Mouse (Mus musculus): ENCODE measurements around the gene Grm5.
A peak's percentile ranks its signal among the peaks of the same experiment; 100 is the strongest.

Gene Grm5

GRCm38 (mm10) chr7:87846082-87846481 lies 262.1 kb downstream of the Grm5 start:
- DNase-seq (ENCODE audit: low read depth, low spot score), result no peak

GRCm38 (mm10) chr7:87925956-87926355 lies 342.0 kb downstream of the Grm5 start:
- no peak for DNase-seq (ENCODE audit: low read depth, low spot score)

- DNase-seq (ENCODE audit: low read depth, low spot score), result no peak
These were observed 353.4 kb downstream of the Grm5 start for GRCm38 (mm10) chr7:87937415-87937814.

DNA sequence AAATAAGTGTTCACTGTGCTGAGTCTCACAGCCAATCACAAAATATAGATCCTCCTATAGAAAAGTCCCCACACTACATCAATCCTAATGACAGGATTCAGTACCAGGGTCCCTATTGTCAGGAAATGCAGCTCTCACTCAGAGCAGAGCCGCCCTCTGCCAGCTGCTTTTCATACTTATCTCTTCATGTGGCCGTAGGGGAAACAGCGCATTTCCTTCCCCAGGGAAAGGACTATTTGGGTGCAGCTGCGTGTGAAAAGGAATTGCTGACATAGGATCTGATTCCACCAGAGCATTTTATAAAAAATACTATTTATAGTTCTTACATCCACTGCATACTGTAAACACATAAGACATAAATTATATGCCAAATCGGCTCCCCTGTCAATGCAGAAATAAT lies 354.3 kb downstream of the Grm5 start:
- DNase-seq (ENCODE audit: low read depth, low spot score), result no peak

- DNase-seq (ENCODE audit: low read depth, low spot score), result no peak
These were observed 366.2 kb downstream of the Grm5 start for GRCm38 (mm10) chr7:87950205-87950604.

DNA sequence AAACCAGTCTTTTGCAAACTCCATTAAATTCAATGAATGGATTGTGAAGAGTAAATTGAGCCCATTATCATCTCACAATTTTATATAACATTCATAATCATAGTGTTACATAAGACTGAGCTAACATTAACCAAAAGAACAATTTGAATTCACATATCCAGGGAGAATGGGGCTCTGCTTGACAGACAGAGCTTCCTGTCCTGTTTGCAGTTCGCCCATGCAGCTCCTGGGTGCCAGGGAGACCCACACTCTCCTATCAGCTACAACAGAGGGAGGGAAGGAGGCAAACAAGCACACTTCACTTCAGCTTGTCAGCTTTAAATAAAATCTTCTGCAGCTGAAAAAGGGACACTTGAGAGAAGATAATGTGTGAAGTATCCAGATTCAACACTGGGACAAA lies 389.2 kb downstream of the Grm5 start:
- DNase-seq (ENCODE audit: low read depth, low spot score), result no peak

DNA sequence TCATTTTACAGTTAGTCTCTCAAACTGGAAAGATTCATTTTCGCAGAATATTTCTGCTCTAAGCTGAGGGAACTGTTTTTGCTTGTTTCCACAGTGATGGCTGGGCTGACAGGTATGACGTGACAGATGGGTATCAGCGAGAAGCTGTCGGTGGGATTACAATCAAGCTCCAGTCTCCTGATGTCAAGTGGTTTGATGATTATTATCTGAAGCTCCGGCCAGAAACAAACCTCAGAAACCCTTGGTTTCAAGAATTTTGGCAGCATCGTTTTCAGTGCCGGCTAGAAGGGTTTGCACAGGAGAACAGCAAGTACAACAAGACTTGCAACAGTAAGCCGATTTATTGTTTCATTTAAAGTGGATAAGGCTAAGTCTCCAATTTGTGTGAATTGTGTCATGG lies 391.1 kb downstream of the Grm5 start:
- DNase-seq (ENCODE audit: low read depth, low spot score), result no peak

- DNase-seq (ENCODE audit: low read depth, low spot score), result no peak
These were observed 399.5 kb downstream of the Grm5 start for GRCm38 (mm10) chr7:87983494-87983893.

DNA sequence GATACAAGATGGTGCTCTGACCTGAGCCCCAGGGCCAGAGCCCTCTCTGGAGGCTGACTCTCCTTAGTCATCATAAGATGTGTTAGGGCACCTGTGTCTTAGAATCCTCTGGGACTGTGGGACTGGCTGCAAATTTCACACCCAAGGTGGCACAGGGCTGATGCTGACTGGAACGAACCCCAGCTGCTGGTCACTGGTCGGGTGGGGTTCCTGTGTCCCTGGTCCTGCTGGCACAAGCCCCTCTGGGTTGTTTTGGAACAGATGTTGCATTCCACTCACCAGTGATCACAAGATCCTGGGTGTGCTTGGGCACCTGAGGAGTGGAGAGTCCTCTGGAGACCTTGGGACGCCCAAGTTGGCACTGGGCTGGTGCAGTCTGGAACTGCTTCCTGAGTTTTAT lies 430.5 kb downstream of the Grm5 start:
- no peak for DNase-seq (ENCODE audit: low read depth, low spot score)

DNA sequence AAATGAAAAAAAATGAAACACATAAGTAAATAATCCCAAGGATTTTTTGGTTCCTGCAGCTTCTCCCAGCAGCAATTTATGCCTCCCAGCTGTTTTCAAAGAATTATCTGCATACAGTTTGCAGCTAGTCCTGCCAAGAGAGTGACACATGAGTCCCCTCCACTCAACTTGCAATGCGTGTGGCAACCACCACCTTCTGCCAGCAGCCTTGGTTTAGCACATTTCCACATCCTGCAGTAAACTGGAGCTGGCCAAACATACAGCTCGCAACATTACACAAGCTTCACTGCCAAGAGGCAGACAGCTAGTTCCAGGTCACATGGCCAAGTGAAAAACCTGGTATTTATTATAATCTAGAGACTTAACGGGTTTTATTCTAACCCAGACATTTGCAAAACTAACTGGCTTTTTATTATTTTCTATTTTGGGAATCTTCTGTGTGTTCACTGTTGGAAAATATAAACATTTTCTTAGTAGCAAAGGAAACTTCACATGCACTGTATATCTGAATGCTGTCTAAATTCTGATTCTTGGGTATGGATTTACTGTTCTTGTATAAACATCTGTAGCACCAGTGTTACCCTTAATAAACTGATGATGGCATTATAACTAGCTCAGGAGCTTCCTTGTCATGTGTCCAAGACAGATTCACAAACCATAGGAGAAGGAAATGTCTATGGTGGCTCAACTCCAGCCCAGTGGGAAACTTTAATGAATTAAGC lies 443.6 kb downstream of the Grm5 start:
- no peak for DNase-seq (ENCODE audit: low read depth, low spot score)

- no peak for DNase-seq (ENCODE audit: low read depth, low spot score)
These were observed 463.4 kb downstream of the Grm5 start for GRCm38 (mm10) chr7:88047366-88047765.

DNA sequence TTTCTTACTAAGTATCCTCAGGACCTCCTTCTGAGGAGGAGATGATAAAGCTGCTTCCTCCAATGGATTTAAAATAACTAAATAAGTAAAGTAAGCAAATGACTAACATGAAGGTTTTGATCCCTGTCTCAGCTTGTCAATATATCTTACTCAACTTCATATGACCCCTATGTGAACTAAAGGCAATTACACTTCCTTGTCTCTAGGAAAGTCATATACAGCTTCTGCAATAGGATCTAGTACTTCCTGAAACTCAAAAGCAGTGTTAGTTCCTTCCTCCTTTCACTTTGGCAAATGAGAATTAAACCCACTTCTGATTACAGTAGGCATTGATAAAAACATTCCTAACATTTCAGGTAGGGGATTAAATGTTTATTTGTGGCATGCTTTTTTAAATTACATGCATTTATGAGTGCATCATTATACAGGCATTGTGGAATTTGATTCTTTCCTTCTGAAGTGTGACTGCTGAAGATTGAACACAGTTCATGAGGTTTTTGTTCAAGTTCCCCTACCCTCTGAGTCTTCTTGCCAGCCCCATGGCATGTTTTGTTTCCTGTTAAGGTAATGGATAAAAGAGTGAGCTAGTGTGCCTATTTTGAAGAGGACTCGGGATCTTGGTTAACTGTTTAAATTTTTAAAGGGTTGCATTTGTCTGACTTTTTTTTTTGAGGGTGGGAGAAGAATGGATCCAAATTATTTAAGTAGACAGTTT lies 470.4 kb downstream of the Grm5 start:
- DNase-seq (ENCODE audit: low read depth, low spot score), result no peak

DNA sequence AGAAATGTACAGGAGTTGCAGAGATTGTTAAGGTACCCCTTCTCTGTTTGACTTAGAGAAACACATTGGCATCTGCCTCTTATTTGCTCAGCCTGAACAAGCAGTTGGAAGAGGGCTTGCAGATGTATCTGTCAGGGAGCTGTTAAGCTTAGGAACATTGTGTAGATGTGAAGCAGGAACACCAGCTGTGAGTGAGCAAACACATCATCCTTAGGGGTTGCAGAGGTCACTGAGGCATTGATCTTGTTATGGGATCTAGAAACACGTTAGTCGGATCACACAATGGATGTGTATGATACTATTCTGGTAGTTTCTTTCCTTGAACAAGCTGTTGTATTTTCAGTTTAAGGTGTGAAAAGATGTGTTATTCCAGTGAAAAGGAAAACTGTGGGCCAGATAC lies 472.5 kb downstream of the Grm5 start:
- no peak for DNase-seq (ENCODE audit: low read depth, low spot score)

DNA sequence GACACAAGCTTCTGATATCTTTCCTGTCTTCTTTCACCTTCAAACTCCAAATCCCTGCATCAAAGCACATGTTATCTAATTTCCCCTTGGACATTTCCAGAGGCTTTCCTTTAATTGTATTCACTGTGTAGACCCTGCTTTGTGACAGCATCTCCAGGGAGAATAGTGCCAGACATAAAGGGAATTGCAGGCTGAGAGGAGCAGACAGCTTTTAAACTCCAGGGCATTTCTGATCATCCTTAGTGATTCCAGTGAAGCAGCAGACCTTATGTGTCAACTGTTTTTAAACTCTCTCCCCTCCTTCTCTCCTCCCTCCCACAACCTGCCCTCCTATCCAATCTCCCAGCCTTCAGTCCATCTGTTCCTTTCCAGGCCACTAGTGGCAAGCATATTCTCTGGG lies 507.1 kb downstream of the Grm5 start:
- no peak for DNase-seq (ENCODE audit: low read depth, low spot score)

GRCm38 (mm10) chr7:88096536-88097107 lies 512.7 kb downstream of the Grm5 start:
- DNase-seq (ENCODE audit: low read depth, low spot score), result no peak

GRCm38 (mm10) chr7:88097715-88098114 lies 513.7 kb downstream of the Grm5 start:
- DNase-seq (ENCODE audit: low read depth, low spot score), result peak; percentile 74

- DNase-seq (ENCODE audit: low read depth, low spot score), result no peak
These were observed 532.9 kb downstream of the Grm5 start for GRCm38 (mm10) chr7:88116724-88117409.

GRCm38 (mm10) chr7:88128080-88128848 lies 544.3 kb downstream of the Grm5 start:
- DNase-seq (ENCODE audit: low read depth, low spot score), result peak; percentile 17

DNA sequence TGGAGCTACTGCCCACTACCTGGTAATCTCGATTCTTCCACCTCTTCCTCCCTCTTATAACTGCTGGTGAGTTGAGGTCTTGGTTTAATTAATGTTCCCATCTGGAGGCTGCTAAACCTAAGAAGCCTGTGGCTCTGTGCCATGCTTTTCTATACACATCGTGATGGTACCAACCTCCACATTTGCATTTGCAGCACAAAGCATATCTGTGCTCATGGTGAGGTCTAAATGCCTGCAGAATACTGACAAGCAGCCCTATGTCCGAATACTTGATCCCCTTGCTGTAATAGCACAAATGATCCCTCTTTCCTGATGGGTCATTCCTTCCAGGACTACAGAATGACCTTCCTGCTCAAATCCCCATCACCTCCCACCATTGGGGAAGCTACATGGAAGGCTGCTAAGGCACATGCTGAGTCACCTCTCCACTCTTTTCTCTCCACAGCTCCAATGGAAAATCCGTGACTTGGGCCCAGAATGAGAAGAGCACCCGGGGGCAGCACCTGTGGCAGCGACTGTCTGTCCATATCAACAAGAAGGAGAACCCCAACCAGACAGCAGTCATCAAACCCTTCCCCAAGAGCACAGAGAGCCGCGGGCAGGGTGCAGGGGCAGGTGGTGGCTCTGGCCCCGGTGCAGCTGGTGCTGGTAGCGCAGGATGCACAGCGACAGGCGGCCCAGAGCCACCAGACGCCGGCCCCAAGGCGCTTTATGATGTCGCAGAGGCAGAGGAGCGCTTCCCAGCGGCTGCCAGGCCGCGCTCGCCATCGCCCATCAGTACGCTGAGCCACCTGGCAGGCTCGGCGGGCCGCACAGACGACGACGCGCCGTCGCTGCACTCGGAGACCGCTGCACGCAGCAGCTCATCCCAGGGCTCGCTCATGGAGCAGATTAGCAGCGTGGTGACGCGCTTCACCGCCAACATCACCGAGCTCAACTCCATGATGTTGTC lies 545.8 kb downstream of the Grm5 start:
- no peak for DNase-seq (ENCODE audit: low read depth, low spot score)

DNA sequence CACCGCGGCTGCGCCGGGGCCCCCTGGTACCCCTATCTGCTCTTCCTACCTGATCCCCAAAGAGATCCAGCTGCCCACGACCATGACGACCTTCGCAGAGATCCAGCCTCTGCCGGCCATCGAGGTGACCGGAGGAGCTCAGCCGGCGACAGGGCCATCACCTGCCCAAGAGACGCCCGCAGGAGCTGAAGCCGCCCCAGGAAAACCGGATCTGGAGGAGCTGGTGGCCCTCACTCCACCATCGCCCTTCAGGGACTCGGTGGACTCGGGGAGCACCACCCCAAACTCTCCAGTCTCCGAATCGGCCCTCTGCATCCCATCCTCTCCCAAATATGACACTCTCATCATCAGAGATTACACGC lies 546.5 kb downstream of the Grm5 start:
- no peak for DNase-seq (ENCODE audit: low read depth, low spot score)

All from A20 (cell line).